Mouse (Mus musculus): ENCODE measurements at regions not wholly inside any gene's neighbourhood (a gene's known extent, or its start where the extent isn't known, plus 50 kb on each side); places are given as distances from the start of the nearest gene placed in this dataset.

- DNase-seq (ENCODE audit: extremely low spot score, low read depth, low spot score), result peak; percentile 95
These were observed 308.2 kb upstream of the Prickle1 start for GRCm38 (mm10) chr15:93903671-93904603.

DNA sequence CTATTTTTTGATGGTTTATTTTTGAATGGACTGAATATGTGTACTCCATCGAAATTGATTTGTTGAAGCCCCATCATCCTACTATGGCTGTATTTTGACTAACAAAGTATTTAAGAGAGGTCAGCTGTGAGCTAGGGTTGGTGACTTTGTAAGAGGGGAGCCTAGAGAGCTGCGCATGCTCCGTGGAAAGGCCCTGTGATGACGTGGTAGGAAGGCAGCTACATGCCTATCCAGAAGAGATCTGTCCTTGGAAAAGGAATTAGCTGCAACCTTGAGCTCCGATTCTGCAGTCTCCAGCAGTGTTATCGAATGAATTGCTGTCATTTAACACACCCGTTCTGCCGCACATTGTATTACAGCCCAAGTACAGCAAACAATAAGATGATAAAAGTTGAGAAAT is 287.1 kb upstream of the Prickle1 start:
- no peak for DNase-seq (ENCODE audit: extremely low spot score, low read depth, low spot score)

DNA sequence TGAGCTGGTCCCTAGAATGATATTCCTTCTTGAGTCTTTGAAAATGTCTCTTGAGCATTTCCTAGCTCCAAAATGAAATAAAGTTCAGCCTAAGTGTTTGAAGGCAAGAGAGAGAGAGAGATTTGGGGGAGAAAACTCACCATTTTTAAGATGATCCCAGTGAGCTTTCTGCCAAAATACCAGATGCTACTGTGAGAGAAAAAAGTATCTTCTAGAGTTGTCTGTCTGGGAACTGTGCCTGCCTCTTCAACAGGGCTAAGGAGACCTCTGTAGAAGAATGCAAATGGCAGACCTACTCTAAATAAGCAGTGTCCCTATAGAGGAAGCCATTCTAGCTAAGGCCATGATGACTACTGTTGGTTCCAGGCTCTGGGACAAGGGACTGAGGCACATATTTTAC is 285.6 kb upstream of the Prickle1 start:
- DNase-seq (ENCODE audit: extremely low spot score, low read depth, low spot score), result no peak

DNA sequence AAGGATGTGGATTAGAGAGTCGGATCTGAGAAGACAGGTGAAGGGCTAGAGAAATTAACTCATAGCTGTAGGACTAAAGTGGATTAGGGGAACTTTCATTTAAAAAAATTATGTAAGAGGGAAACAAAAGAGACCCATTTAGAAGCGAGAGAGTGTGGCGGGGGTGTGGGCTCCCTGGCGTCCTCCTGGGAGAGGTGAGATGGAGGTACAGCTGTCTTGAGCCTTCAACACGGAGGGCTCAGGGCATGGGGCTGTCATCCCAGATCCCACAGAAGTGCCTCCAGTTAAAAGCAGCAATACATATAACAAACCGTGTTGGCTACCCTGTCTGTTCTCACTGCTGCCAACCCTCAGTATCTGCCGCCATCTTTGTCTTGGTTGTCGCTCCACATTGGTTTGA is 284.6 kb upstream of the Prickle1 start:
- DNase-seq (ENCODE audit: extremely low spot score, low read depth, low spot score), result no peak

DNA sequence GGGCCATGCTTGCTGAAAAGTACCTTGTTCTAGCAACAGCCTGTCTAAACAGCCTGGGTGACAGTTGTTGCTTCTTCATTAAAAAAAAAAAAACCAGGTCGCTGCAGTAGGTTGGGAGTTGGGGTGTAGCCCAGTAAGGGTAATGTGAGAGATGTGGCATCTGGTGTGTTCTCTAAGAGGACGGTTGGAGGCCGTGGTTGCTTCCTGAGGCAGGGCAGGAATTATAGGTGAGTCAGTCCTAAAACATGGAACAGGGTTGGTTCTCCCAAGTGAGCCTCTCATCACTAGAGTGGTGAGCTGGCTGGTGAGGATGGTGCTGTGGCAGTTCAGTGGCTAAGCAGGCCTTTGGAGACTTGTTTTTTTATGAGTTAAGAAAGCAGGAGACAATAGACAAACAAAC is 283.3 kb upstream of the Prickle1 start:
- DNase-seq (ENCODE audit: extremely low spot score, low read depth, low spot score), result no peak

GRCm38 (mm10) chr15:93876335-93876734 is 280.6 kb upstream of the Prickle1 start:
- no peak for DNase-seq (ENCODE audit: extremely low spot score, low read depth, low spot score)

GRCm38 (mm10) chr15:93875685-93876084 is 280.0 kb upstream of the Prickle1 start:
- DNase-seq (ENCODE audit: extremely low spot score, low read depth, low spot score), result no peak

GRCm38 (mm10) chr15:93874206-93874605 is 278.5 kb upstream of the Prickle1 start:
- DNase-seq (ENCODE audit: extremely low spot score, low read depth, low spot score), result no peak

DNA sequence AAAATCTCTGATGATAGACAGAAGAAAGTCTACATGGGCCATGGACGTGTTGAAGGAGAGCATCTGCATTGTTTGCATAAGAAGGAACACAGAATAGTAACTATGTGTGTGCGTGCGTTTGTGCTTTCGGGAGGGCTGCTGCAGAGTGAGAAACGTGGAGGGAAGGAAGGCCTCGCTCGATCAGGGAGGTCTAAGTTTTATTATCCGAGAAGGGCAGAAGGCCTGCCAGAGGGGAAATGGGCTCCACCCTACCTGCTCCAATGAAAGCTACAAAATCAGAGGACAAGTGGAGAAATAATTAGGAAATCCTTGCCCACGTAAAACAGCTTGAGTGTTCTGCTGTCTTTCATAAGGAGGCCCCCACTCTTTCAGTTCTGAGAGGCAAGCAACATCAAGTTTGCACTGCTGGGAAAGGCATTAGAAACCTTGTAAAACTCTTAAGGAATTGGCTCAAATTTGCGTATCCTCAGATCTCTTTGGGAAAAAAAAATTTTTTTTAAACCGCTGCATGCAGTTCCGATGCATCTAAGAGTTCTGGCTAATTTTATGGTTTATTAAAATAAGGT is 261.7 kb upstream of the Prickle1 start:
- DNase-seq (ENCODE audit: extremely low spot score, low read depth, low spot score), result no peak

- no peak for DNase-seq (ENCODE audit: extremely low spot score, low read depth, low spot score)
These were observed 257.5 kb upstream of the Prickle1 start for GRCm38 (mm10) chr15:93853221-93853620.

DNA sequence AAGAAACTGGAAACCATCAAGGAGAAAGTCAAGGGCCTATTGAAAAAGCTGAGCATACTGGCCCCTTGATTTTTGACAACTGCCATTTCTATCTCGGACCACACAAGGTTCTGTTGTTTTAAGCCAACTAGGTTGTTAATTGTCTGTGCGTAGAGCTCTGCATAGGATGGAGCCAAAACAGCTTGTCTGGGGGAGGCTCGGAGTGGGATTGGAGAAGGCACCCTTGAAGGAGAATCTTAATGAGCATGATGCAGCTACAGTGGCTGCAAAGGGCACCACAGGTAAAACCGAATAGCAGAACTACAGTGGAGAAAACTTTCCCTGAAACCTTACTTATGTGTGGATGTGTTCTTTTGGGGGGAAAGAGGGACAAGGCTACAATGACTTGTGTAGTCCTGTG is 256.4 kb upstream of the Prickle1 start:
- no peak for DNase-seq (ENCODE audit: extremely low spot score, low read depth, low spot score)

- DNase-seq (ENCODE audit: extremely low spot score, low read depth, low spot score), result no peak
These were observed 254.7 kb upstream of the Prickle1 start for GRCm38 (mm10) chr15:93850388-93850787.

- DNase-seq (ENCODE audit: extremely low spot score, low read depth, low spot score), result no peak
These were observed 253.1 kb upstream of the Prickle1 start for GRCm38 (mm10) chr15:93848830-93849229.

GRCm38 (mm10) chr15:93846797-93847196 is 251.1 kb upstream of the Prickle1 start:
- no peak for DNase-seq (ENCODE audit: extremely low spot score, low read depth, low spot score)

DNA sequence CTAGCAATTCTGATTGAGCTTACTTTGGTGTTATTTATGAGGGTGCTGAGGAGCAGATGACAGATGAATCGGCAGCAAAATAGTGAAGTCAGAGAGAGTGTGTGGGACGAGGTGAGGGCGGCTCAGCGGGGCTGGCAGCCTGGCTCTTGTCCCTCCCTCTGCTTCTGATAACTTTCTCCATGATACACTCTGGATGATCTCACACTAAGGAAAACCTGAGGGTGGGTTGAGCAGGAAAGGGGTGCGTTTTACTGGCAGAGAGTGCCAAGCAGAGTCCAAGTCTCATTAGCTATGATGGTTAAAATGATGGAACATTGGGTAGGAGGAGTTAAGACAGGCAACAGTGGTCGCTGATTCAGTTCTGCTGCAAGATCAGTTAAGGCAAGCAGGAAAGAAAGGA is 250.1 kb upstream of the Prickle1 start:
- no peak for DNase-seq (ENCODE audit: extremely low spot score, low read depth, low spot score)

- DNase-seq (ENCODE audit: extremely low spot score, low read depth, low spot score), result no peak
These were observed 237.3 kb upstream of the Prickle1 start for GRCm38 (mm10) chr15:93832956-93833355.

DNA sequence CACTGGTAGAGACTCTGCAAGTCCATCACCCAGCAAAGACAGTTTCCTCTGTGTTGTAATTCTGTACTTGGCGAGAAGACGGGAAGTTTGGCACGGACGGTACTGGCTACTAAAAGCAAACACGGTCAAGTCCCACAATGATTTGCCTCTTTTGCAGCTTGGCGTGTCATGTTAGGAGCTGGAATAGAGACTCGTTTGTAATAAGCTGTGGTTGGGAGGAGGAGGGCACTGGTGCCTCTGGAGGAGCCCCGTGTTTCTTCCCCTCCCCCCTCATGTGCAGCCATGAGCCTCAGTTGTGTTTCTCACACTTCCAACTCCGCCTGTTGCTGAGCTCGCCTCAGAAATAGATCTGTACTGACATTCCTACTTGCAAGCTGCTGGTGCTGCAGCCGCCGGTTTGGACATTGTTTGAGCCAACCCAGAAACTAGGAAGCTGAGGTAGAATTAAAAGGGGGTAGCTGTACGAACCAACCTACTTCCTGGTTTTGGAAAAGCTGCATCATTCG is 236.8 kb upstream of the Prickle1 start:
- no peak for DNase-seq (ENCODE audit: extremely low spot score, low read depth, low spot score)

GRCm38 (mm10) chr15:93831148-93831547 is 235.5 kb upstream of the Prickle1 start:
- DNase-seq (ENCODE audit: extremely low spot score, low read depth, low spot score), result no peak

GRCm38 (mm10) chr15:93824729-93825694 is 229.3 kb upstream of the Prickle1 start:
- DNase-seq (ENCODE audit: extremely low spot score, low read depth, low spot score), result no peak

- DNase-seq (ENCODE audit: extremely low spot score, low read depth, low spot score), result no peak
These were observed 225.5 kb upstream of the Prickle1 start for GRCm38 (mm10) chr15:93821236-93821635.

DNA sequence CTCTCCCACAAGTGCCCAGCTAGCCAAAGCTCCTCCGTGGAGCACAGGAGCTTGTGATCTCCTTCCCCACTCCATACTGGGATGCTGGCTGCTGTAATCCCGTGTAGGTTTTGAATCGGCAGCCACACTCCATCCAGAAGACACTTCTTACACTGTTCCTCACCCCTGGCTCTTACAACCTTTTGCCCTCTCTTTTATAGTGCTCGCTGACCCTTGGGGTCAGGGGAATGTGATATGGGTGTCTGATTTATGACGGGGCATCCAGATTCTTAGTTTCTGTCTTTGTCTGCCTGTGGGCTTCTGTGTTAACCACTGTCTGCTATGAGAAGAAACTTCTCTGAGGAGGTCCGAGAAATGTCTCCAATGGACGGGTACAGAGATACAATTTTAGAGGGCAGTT is 216.3 kb upstream of the Prickle1 start:
- no peak for DNase-seq (ENCODE audit: extremely low spot score, low read depth, low spot score)
